Mouse (Mus musculus) intestine, embryonic 15.5 days (tissue): ENCODE measurements at regions not wholly inside any gene's neighbourhood (a gene's known extent, or its start where the extent isn't known, plus 50 kb on each side); places are given as distances from the start of the nearest gene placed in this dataset.

Experiments used
- ATAC-seq: fragments of 200-750 bp; cut with Nextera tagmentation; 2 replicates; pipeline ENCODE4 v1.8.0; 2017; ENCODE audit warnings: moderate TSS enrichment, moderate library complexity
- H3K27ac ChIP-seq: fragments of 300-500 bp; sonication (generic); 2 replicates; pipeline ENCODE4 v1.5.1; 2015; ENCODE audit warnings: mild to moderate bottlenecking, inconsistent platforms
- H3K27me3 ChIP-seq: fragments of 300-500 bp; sonication (generic); replicated peaks from 2 replicates; pipeline ENCODE4 v1.6.1; 2015; ENCODE audit warnings: inconsistent platforms
- H3K36me3 ChIP-seq: fragments of 300-500 bp; sonication (generic); 2 replicates; pipeline ENCODE4 v1.6.1; 2015; ENCODE audit warnings: inconsistent platforms
- H3K4me1 ChIP-seq: fragments of 300-500 bp; sonication (generic); replicated peaks from 2 replicates; pipeline ENCODE4 v1.6.1; 2015; ENCODE audit warnings: inconsistent platforms
- H3K4me2 ChIP-seq: fragments of 300-500 bp; sonication (generic); replicated peaks from 2 replicates; pipeline ENCODE4 v1.6.1; 2015; ENCODE audit warnings: mild to moderate bottlenecking, inconsistent platforms
- H3K4me3 ChIP-seq: fragments of 300-500 bp; sonication (generic); replicated peaks from 2 replicates; pipeline ENCODE4 v1.5.1; 2015; ENCODE audit warnings: inconsistent platforms
- H3K9ac ChIP-seq: fragments of 300-500 bp; sonication (generic); 2 replicates; pipeline ENCODE4 v1.6.1; 2015; ENCODE audit warnings: inconsistent platforms
- H3K9me3 ChIP-seq: fragments of 300-500 bp; sonication (generic); 2 replicates; pipeline ENCODE4 v1.6.1; 2016; ENCODE audit warnings: inconsistent platforms
- WGBS: fragments of 180-500 bp; shearing (Covaris S2); methylation state at CpG from one replicate; pipeline ENCODE4 v1.1.7; 2015; 5-methylcytosine and 5-hydroxymethylcytosine counted together

- Histone ChIP-seq H3K36me3 (no peaks in the 10 kb centered on the region), H3K27me3 (no peaks in the 10 kb centered on the region), H3K4me3 (no peak overlapping the region), H3K9me3 (no peaks in the 10 kb centered on the region), H3K4me2 (no peak overlapping the region), H3K27ac (no peak overlapping the region), H3K4me1 (peaks cover 15% of the 10 kb centered on the region), H3K9ac (no peak overlapping the region)
- no peak for ATAC-seq
- 51% methylated on average over 8 of the region's 8 CpGs for WGBS
Observed at GRCm38 (mm10) chr4:154787190-154787589, 50.1 kb upstream of the Ttc34 start.
